Mouse (Mus musculus) embryo, embryonic 10.5 days (tissue): ENCODE results near the gene Ms4a5.
"Not testable (repeated sequence)": the region's sequence is repeated elsewhere in the genome, so short reads cannot be mapped to it uniquely, and the experiment has no call there.

Experiments
- DNase-seq: peaks from one replicate; pipeline ENCODE4 v3.0.0-alpha.2; 2015; ENCODE audit warnings: low spot score

Gene Ms4a5

DNA sequence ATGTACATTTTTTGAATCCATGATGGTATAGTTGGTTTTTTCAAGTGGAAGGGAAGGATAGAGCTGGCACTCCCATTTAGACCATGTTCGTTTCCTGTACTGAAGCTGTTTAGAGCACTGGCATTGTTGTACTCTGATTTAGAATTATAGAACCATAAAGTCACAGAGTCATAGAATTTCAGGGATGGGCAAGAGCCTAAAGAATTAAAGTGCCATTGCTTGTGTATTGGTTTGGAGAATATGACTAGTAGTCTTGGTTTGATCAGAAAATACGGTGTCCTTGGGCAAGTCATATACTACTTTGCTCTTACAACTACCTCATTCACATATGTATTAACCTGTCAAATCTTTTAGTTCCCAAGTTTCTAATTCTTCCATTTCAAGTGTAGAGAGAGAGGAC, at the start of gene Ms4a5:
Gene Ms4a5 (minus strand): TSS at position 101 of the 400 bp plus-strand sequence.
- no peak for DNase-seq

GRCm38 (mm10) chr19:11321123-11321522, 37.5 kb upstream of the Ms4a5 start:
- DNase-seq, result no peak

- no peak for DNase-seq
Observed at GRCm38 (mm10) chr19:11316786-11317185, 33.1 kb upstream of the Ms4a5 start.

- no peak for DNase-seq
Observed at GRCm38 (mm10) chr19:11314354-11314753, 30.7 kb upstream of the Ms4a5 start, which contains the start of gene Ms4a14. Gene Ms4a14, minus strand, starts transcription at chr19:11314454.

GRCm38 (mm10) chr19:11308888-11309287, 25.2 kb upstream of the Ms4a5 start:
- no peak for DNase-seq

DNA sequence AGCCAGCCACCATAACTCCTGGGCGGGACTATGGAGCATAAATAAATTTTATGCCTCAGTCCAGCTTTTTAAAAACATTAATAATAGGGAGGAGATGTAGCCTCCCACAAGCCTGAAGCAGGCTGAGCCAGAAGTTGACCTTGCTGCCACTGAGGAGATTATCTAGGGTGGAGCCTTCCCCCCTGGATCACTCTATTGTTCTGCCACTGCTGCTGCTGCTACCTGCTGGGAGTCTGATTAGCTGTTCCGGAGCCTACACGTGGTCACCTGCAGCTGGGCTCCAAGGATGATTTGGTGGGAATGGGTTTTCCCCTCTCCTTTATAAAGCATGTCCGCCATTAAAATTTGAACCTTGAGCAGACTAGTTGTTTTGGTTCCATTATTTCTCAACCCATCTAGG, 15.9 kb upstream of the Ms4a5 start:
- DNase-seq, result not testable (repeated sequence)

- no peak for DNase-seq
Observed at GRCm38 (mm10) chr19:11298939-11299338, 15.3 kb upstream of the Ms4a5 start.

DNA sequence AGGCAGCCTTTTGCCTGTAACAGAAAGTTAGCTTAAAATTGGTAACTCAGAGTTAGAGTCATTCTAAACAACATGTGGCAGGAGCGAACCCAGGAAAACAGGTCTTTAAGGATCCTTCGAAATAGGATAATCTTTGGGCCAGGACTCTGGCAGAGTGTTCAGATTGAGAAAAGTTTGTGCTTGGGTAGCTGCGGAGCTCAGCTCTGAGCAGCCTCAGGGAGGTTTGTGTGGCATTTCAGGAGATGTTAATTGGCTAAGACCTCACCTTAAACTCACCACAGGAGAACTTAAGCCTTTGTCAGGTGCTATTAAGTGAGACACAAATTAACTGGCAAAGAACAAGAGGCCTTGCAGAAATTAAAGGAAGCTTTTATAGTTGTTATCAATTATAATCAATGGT, 9.9 kb upstream of the Ms4a5 start:
- peak; percentile 5 for DNase-seq

- peak; percentile 47 for DNase-seq
Observed at GRCm38 (mm10) chr19:11292990-11293389, 9.3 kb upstream of the Ms4a5 start.

GRCm38 (mm10) chr19:11280223-11280622, 3.5 kb downstream of the Ms4a5 start:
- no peak for DNase-seq

GRCm38 (mm10) chr19:11276431-11276830, 7.2 kb downstream of the Ms4a5 start:
- DNase-seq, result no peak

GRCm38 (mm10) chr19:11266956-11267355, 16.7 kb downstream of the Ms4a5 start:
- DNase-seq, result no peak

DNA sequence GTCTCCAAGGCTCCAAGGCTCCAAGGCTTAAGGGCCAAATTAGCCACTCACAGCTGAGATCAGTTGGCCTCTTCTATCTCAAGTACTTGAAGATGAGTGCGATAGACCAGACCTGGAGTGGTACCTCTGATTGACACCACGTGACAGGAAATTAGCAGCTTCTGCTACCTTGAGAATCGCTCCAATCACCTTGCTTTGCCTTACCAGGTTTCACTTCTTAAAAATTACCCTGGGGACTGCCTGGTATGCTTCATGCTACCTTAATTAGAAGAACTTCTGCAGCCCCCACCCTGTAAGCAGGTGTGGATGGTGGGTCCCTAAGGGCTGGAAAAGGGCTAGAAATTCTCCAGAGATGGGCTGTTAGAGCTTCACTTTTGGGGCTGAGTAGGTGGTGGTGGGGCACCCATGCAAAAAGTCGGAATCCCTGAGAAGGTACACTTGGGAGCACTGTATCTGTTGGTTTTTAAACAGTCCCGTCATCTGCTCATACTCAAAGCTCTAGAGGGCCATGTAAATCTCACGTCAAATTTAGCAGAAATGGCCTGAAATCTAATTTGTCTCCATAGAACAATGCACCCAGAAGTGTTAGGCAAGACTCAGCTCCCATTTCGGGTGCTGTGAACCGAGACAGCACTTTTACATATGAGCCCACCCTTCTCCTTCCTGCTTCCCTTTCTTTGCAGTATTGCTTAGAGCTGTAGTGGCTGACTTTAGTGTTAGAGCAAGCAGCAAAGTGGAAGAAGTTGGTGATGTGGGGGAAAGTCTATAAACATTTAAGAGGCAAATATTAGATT, 17.4 kb downstream of the Ms4a5 start, which contains the start of gene Ms4a1:
Gene Ms4a1 (minus strand): TSS at position 190 of the 794 bp plus-strand sequence.
- no peak for DNase-seq

DNA sequence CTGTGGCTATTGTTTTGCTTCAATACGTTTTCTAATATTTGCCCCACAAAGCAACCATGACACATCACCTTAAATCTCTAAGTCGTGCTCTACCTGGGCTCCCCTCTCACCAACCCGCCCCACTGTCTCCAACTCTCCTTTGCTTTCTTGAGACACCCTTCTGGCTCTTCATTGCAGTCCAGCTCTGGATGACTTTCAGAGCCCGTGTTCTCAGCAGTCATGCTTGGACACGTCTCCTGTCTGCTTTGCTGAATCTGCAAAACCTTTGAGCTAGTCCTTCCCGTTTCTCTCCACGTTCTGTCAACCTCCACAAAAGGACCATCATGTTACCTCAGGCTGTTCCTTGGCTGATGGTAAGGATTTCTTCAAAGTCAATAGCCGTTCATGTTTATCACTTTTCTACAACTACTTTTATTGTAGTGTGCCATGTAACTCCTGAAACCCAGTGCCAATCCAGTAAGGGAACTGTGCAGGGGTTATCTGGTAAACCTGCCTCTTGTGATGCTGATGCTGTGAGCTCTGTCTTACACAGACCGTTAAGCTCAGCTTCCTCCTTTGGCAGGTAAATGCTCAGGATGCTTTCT, 19.0 kb downstream of the Ms4a5 start:
- no peak for DNase-seq

- no peak for DNase-seq
Observed at GRCm38 (mm10) chr19:11263549-11263948, 20.1 kb downstream of the Ms4a5 start.

DNA sequence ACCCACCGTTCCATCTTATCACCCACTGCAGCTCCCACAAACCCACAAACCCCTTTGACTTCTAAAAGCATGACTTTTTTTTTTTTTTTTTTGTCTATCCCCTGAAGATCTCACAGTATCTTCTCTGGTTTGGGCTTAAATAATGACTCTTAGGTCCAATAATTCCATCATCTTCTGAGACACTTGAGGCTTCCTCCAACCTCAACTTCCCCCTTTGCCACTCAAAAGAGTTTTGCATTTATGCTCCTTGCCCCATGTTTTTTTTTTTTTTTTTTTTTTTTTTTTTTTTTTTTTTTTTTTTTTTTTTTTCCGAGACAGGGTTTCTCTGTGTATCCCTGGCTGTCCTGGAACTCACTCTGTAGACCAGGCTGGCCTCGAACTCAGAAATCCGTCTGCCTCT, 20.7 kb downstream of the Ms4a5 start:
- DNase-seq, result not testable (repeated sequence)

GRCm38 (mm10) chr19:11261522-11261921, 22.2 kb downstream of the Ms4a5 start:
- no peak for DNase-seq

DNA sequence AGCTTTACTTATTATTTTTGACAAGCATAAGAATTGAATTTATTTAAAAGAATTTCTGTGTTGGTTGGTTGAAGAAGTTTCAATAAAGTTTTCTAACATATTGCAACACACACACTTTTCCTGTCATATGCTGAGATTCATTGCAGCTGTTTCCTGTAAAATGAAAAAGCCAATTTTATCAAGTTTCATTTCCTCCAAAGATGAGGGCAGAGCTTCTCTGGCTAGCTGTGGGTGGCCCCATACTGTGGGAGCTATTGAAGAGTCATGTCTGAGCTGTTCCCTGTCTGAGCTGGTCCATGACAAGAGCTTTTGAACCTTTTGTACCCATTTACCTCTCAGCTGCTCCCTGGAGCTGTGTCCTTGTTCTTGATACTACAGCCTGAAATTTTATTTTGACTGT, 39.4 kb downstream of the Ms4a5 start:
- no peak for DNase-seq

GRCm38 (mm10) chr19:11242560-11242959, 41.1 kb downstream of the Ms4a5 start:
- no peak for DNase-seq

GRCm38 (mm10) chr19:11235820-11236219, 47.9 kb downstream of the Ms4a5 start:
- no peak for DNase-seq

DNA sequence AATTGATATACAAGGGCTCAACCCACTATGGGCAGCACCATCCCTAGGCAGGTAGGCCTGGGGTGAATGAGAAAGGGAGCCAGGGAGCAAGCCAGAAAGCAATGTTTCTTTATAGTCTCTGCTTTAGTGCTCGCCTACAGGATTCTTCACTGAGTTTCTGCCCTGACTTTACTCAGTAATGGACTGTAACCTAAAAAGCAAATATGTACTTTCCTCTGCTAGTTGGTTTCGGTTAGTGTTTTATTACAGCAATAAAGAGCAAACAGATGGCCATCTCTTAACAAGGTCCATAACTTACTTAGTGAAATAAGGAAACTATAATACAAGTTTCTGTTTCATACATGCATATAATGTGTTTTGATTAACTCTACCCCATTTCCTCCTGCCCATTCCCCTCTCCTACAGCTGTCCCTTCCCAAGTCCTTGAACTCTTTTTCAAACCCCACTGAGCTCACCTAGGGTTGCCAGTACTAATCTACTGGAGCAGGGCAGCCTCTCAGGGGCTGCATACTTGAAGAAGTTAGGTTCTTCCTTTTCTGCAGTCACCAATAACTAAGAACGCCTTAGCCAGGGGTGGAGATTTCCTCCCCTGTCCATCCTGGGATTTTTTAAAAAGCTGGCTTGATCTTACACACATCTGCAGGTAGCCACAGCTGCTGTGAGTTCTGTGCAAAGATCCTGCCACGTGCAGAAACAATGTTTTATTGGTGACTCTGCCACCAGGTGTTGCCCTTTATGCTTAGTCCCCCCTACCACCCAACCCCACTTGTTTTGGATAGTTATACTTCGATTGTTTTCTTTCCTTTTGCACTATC, 48.5 kb downstream of the Ms4a5 start:
- DNase-seq, result no peak

DNA sequence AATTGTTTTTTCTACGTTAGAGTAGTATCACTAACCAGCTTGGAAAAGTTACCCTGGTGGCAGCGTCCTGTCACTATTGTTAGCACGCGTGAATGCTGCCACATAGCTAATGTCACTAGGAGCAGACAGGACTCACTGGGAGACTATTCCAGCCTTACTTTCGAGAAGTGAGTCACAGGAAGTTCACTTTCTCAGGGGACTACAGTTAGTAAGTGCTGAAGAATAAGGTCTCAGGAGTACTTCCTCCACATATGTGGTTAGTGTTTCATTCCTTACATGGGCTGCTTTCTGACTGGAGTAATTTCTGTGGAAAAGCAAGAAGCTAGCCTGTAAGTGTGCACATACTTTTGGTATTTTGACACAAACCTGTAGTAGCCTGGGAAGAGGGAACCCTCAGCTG, 49.4 kb downstream of the Ms4a5 start:
- no peak for DNase-seq

GRCm38 (mm10) chr19:11232348-11232747, 51.3 kb downstream of the Ms4a5 start, which contains the start of gene Ms4a12:
Gene Ms4a12, minus strand, starts transcription at chr19:11232448.
- DNase-seq, result no peak
